23 mouse cellular contexts compared by ENCODE assay signal in genomic region chr8:127134327-127134726, GRCm38 (mm10).
A peak's percentile ranks its signal among the peaks of the same experiment; 100 is the strongest.
DNase-seq lines count a peak whose midpoint lies in the region; ATAC-seq and TF ChIP-seq lines count a peak whose summit lies in the region.
"Had no signal": no experiment of that assay in that cellular context is flagged by ENCODE, and none has a peak within 500 bp of the region (broad histone marks: within the 10 kb centered on the region; RNA-seq: fewer than 3 reads in every experiment).

No protein-coding gene starts in this region.

- no peaks in the 10 kb centered on the region for H3K27me3 ChIP-seq in lung, embryonic 16.5 days (ENCODE audit: control insufficient read depth, insufficient read depth, low read depth, low read length)
- H3K27me3 ChIP-seq in intestine, embryonic 14.5 days (replicated peaks; ENCODE audit: control insufficient read depth, insufficient read depth, low read length) = no peaks in the 10 kb centered on the region
- no peaks in the 10 kb centered on the region for H3K27me3 ChIP-seq in intestine, postnatal 0 days (replicated peaks; ENCODE audit: control insufficient read depth, insufficient read depth, low read length)
- H3K27me3 ChIP-seq in stomach, embryonic 16.5 days (ENCODE audit: control insufficient read depth, insufficient read depth, low read length) = no peaks in the 10 kb centered on the region
- H3K27me3 ChIP-seq in liver, embryonic 12.5 days (replicated peaks) = no peaks in the 10 kb centered on the region
- H3K27me3 ChIP-seq: heart, embryonic 13.5 days; midbrain, embryonic 15.5 days had no signal

- ATAC-seq in lung, embryonic 16.5 days (ENCODE audit: low read depth) = no peak
- no peak; the same call in 1 of the 2 replicates for ATAC-seq in intestine, embryonic 14.5 days (replicated peaks; ENCODE audit: low FRiP score, low TSS enrichment, low read depth)
- ATAC-seq in intestine, postnatal 0 days = peak; percentile 56
- ATAC-seq in stomach, embryonic 16.5 days (ENCODE audit: insufficient read depth, low FRiP score) = no peak
- no peak for ATAC-seq in erythroid progenitor cell, adult 5-6 weeks (replicated peaks; ENCODE audit: low FRiP score, poor library complexity, severe bottlenecking)
- no peak for ATAC-seq in liver, embryonic 12.5 days
- ATAC-seq: forebrain, embryonic 14.5 days; midbrain, embryonic 15.5 days had no signal

- peaks cover 21% of the 10 kb centered on the region for H3K4me1 ChIP-seq in lung, embryonic 16.5 days (replicated peaks; ENCODE audit: control insufficient read depth, insufficient read depth, low read length)
- H3K4me1 ChIP-seq in intestine, embryonic 14.5 days (replicated peaks; ENCODE audit: control insufficient read depth, insufficient read depth, low read length) = peaks cover 45% of the 10 kb centered on the region
- H3K4me1 ChIP-seq in intestine, postnatal 0 days (replicated peaks; ENCODE audit: control insufficient read depth, insufficient read depth, low read length) = peaks cover 7% of the 10 kb centered on the region
- H3K4me1 ChIP-seq in stomach, embryonic 16.5 days (ENCODE audit: control insufficient read depth, insufficient read depth, low read length) = peaks cover 26% of the 10 kb centered on the region
- H3K4me1 ChIP-seq in liver, embryonic 12.5 days = peaks cover 27% of the 10 kb centered on the region; the same call in 1 of the 2 replicates
- H3K4me1 ChIP-seq: midbrain, embryonic 15.5 days had no signal

- H3K4me2 ChIP-seq in lung, embryonic 16.5 days (ENCODE audit: low read depth, low read length) = no peak overlapping the region
- peak overlapping the region; percentile 25 for H3K4me2 ChIP-seq in intestine, embryonic 14.5 days (ENCODE audit: low read length)
- peak overlapping the region; percentile 60 for H3K4me2 ChIP-seq in intestine, postnatal 0 days (replicated peaks; ENCODE audit: low read depth)
- H3K4me2 ChIP-seq in stomach, embryonic 16.5 days (ENCODE audit: low read depth, low read length) = no peak overlapping the region
- no peak overlapping the region for H3K4me2 ChIP-seq in liver, embryonic 12.5 days
- H3K4me2 ChIP-seq: heart, embryonic 13.5 days; hindbrain, embryonic 14.5 days; lung, embryonic 14.5 days; midbrain, embryonic 15.5 days had no signal

- DNase-seq in lung, adult 18-20 months = no peak
- DNase-seq in intestine, embryonic 14.5 days (ENCODE audit: low spot score) = peak; percentile 70
- DNase-seq: adrenal gland, adult 2 months; adrenal gland, postnatal 36 days; B cell, adult 2 months; cerebellum, adult 18-20 months; heart, adult 2 months; heart, postnatal 10 days; layer of hippocampus, postnatal 36 days; lung, embryonic 14.5 days; right cerebral cortex, adult 18-20 months; spleen, adult 18-20 months had no signal

- H3K36me3 ChIP-seq in lung, embryonic 16.5 days (ENCODE audit: control insufficient read depth, insufficient read depth, low read length) = no peaks in the 10 kb centered on the region
- no peaks in the 10 kb centered on the region for H3K36me3 ChIP-seq in intestine, embryonic 14.5 days (ENCODE audit: control insufficient read depth, insufficient read depth, low read length)
- no peaks in the 10 kb centered on the region for H3K36me3 ChIP-seq in intestine, postnatal 0 days (ENCODE audit: control insufficient read depth, insufficient read depth)
- H3K36me3 ChIP-seq in stomach, embryonic 16.5 days (ENCODE audit: control insufficient read depth, insufficient read depth, low read length) = no peaks in the 10 kb centered on the region
- no peaks in the 10 kb centered on the region for H3K36me3 ChIP-seq in liver, embryonic 12.5 days
- H3K36me3 ChIP-seq: heart, embryonic 13.5 days; midbrain, embryonic 10.5 days; midbrain, embryonic 15.5 days had no signal

- TF ChIP-seq CTCF in intestine, postnatal 0 days (IDR thresholded peaks at IDR 0.05; ENCODE audit: low read depth) = no peak

- no peak overlapping the region for H3K27ac ChIP-seq in lung, embryonic 16.5 days (ENCODE audit: low read length)
- H3K27ac ChIP-seq in intestine, embryonic 14.5 days (ENCODE audit: low read depth) = no peak overlapping the region
- no peak overlapping the region; the same call in 1 of the 2 replicates for H3K27ac ChIP-seq in intestine, postnatal 0 days (ENCODE audit: low read depth, low read length)
- H3K27ac ChIP-seq in stomach, embryonic 16.5 days (ENCODE audit: low read length) = 0 out of 2 replicates have a peak overlapping the region, but pooled peaks have one; percentile 1
- H3K27ac ChIP-seq in liver, embryonic 12.5 days = no peak overlapping the region
- H3K27ac ChIP-seq: heart, adult 2 months; heart, embryonic 13.5 days; hindbrain, embryonic 14.5 days; liver, embryonic 14.5 days; midbrain, embryonic 10.5 days; midbrain, embryonic 15.5 days had no signal

- no peaks in the 10 kb centered on the region for H3K9me3 ChIP-seq in lung, embryonic 16.5 days (ENCODE audit: control insufficient read depth, low read length)
- H3K9me3 ChIP-seq in intestine, embryonic 14.5 days (ENCODE audit: control insufficient read depth, low read length) = no peaks in the 10 kb centered on the region
- H3K9me3 ChIP-seq in intestine, postnatal 0 days (ENCODE audit: control insufficient read depth) = no peaks in the 10 kb centered on the region
- H3K9me3 ChIP-seq in stomach, embryonic 16.5 days (replicated peaks; ENCODE audit: control insufficient read depth, low read length) = no peaks in the 10 kb centered on the region
- no peaks in the 10 kb centered on the region for H3K9me3 ChIP-seq in liver, embryonic 12.5 days (replicated peaks)
- H3K9me3 ChIP-seq: heart, embryonic 13.5 days; midbrain, embryonic 10.5 days; midbrain, embryonic 15.5 days had no signal

- H3K4me3 ChIP-seq in lung, embryonic 16.5 days (ENCODE audit: low read length) = no peak overlapping the region
- H3K4me3 ChIP-seq in intestine, embryonic 14.5 days (ENCODE audit: low read depth, low read length) = no peak overlapping the region
- no peak overlapping the region for H3K4me3 ChIP-seq in intestine, postnatal 0 days (ENCODE audit: low read depth, low read length)
- no peak overlapping the region for H3K4me3 ChIP-seq in stomach, embryonic 16.5 days (replicated peaks; ENCODE audit: low read length)
- no peak overlapping the region for H3K4me3 ChIP-seq in liver, embryonic 12.5 days
- H3K4me3 ChIP-seq: heart, adult 2 months; heart, embryonic 13.5 days; midbrain, embryonic 10.5 days; midbrain, embryonic 15.5 days had no signal

- peak overlapping the region; percentile 26; the same call in 1 of the 2 replicates for H3K9ac ChIP-seq in lung, embryonic 16.5 days (ENCODE audit: low read length)
- H3K9ac ChIP-seq in intestine, embryonic 14.5 days (ENCODE audit: low read length) = no peak overlapping the region
- no peak overlapping the region for H3K9ac ChIP-seq in intestine, postnatal 0 days (ENCODE audit: low read depth, low read length)
- no peak overlapping the region for H3K9ac ChIP-seq in stomach, embryonic 16.5 days (ENCODE audit: low read length)
- H3K9ac ChIP-seq in liver, embryonic 12.5 days = no peak overlapping the region
- H3K9ac ChIP-seq: heart, embryonic 13.5 days; hindbrain, embryonic 14.5 days; liver, embryonic 14.5 days; lung, embryonic 14.5 days; midbrain, embryonic 15.5 days had no signal

- WGBS in lung, embryonic 16.5 days = 45% methylated on average over 5 of the region's 5 CpGs
- 19% methylated on average over 5 of the region's 5 CpGs for WGBS in intestine, embryonic 14.5 days
- 20% methylated on average over 5 of the region's 5 CpGs for WGBS in intestine, postnatal 0 days
- 51% methylated on average over 5 of the region's 5 CpGs for WGBS in stomach, embryonic 16.5 days
- WGBS in liver, embryonic 12.5 days (ENCODE audit: insufficient replicate concordance) = 36% methylated on average over 5 of the region's 5 CpGs

Comparison
In these comparisons a context has a peak if more than half of its experiments do, and no peak if none do; other contexts are left out.
1. H3K4me2 ChIP-seq: peak in intestine, embryonic 14.5 days (single experiment) and intestine, postnatal 0 days (single experiment); none in lung, embryonic 16.5 days (single experiment), stomach, embryonic 16.5 days (single experiment) and liver, embryonic 12.5 days (single experiment).